35 mouse cellular contexts compared by ENCODE assay signal in the genomic region with DNA sequence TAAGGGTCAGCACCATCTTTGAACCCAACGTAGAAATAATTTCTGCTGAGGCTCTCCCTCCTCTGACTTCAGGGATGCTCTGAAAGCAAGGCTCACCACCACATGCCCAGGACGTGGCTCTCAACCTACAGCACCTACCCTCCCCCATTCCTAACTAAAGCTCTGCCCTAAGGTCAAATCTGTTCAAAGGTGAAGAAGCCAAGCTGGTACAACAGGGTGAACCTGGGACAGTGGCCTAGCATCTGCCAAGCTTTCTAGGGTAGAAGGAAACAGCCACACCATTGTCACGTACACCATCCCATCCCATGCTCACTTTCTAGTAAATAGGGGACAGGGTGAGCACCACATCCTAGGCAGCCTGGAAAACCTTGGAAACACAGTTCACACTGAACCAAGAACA. TPM values are rescaled to one million over a fixed set of nuclear protein-coding genes. Genes with fewer than 3 reads are reported as not detected.
"Had no signal": no experiment of that assay in that cellular context is flagged by ENCODE, and none has a peak within 500 bp of the region (broad histone marks: within the 10 kb centered on the region; RNA-seq: fewer than 3 reads in every experiment).

No protein-coding gene starts in this region.

- H3K4me2 ChIP-seq: embryonic facial prominence, embryonic 12.5 days; embryonic facial prominence, embryonic 13.5 days; embryonic facial prominence, embryonic 15.5 days; forebrain, embryonic 12.5 days; forebrain, embryonic 13.5 days; forebrain, embryonic 15.5 days had no signal

- H3K4me3 ChIP-seq: embryonic facial prominence, embryonic 10.5 days; embryonic facial prominence, embryonic 12.5 days; embryonic facial prominence, embryonic 13.5 days; embryonic facial prominence, embryonic 15.5 days; erythroblast, embryonic 14.5 days; forebrain, embryonic 10.5 days; forebrain, embryonic 12.5 days; forebrain, embryonic 13.5 days; forebrain, embryonic 15.5 days; gastrocnemius, adult 2 months; heart, adult 2 months had no signal

- H3K27ac ChIP-seq: embryonic facial prominence, embryonic 10.5 days; embryonic facial prominence, embryonic 12.5 days; embryonic facial prominence, embryonic 13.5 days; embryonic facial prominence, embryonic 15.5 days; forebrain, embryonic 10.5 days; forebrain, embryonic 12.5 days; forebrain, embryonic 13.5 days; forebrain, embryonic 15.5 days; gastrocnemius, adult 2 months; heart, adult 2 months had no signal

- DNase-seq: cerebellum, adult 2 months; cerebellum, adult 8-10 months; cerebellum, adult 9-10 months; cerebellum, adult 9-11 months; cerebellum, postnatal 10 days; cerebellum, postnatal 14 days; cerebellum, postnatal 25 days; cerebellum, postnatal 36 days; embryo, embryonic 11 days; forebrain, postnatal 0 days; gastrocnemius, adult 2 months; gastrocnemius, postnatal 10 days; gastrocnemius, postnatal 14 days; gastrocnemius, postnatal 25 days; gastrocnemius, postnatal 36 days; heart, adult 11 months; heart, adult 18-20 months; heart, adult 2 months had no signal

- ATAC-seq: forebrain, embryonic 13.5 days; forebrain, embryonic 14.5 days; forebrain, embryonic 15.5 days; forebrain, embryonic 16.5 days; forebrain, postnatal 0 days had no signal

- H3K27me3 ChIP-seq: embryonic facial prominence, embryonic 12.5 days; embryonic facial prominence, embryonic 13.5 days; embryonic facial prominence, embryonic 15.5 days; forebrain, embryonic 12.5 days; forebrain, embryonic 13.5 days; forebrain, embryonic 15.5 days had no signal

- H3K9me3 ChIP-seq: embryonic facial prominence, embryonic 10.5 days; embryonic facial prominence, embryonic 12.5 days; embryonic facial prominence, embryonic 13.5 days; embryonic facial prominence, embryonic 15.5 days; forebrain, embryonic 10.5 days; forebrain, embryonic 12.5 days; forebrain, embryonic 13.5 days; forebrain, embryonic 15.5 days had no signal

- H3K4me1 ChIP-seq: embryonic facial prominence, embryonic 15.5 days; forebrain, embryonic 13.5 days; forebrain, embryonic 15.5 days had no signal

- H3K9ac ChIP-seq: embryonic facial prominence, embryonic 12.5 days; embryonic facial prominence, embryonic 13.5 days; embryonic facial prominence, embryonic 15.5 days; forebrain, embryonic 12.5 days; forebrain, embryonic 13.5 days; forebrain, embryonic 15.5 days; forebrain, postnatal 0 days had no signal

RNA-seq across cellular contexts. Expression of a gene that starts 35.2 kb away (rescaled TPM):
- total RNA-seq: common myeloid progenitor, adult 5-6 weeks; forebrain, postnatal 0 days; granulocyte monocyte progenitor cell, adult 5-6 weeks had no signal
- polyA plus RNA-seq: embryonic facial prominence, embryonic 10.5 days; embryonic facial prominence, embryonic 11.5 days; embryonic facial prominence, embryonic 12.5 days; embryonic facial prominence, embryonic 13.5 days; embryonic facial prominence, embryonic 14.5 days; embryonic facial prominence, embryonic 15.5 days; erythroblast, embryonic 14.5 days; forebrain, embryonic 10.5 days; forebrain, embryonic 11.5 days; forebrain, embryonic 12.5 days; forebrain, embryonic 13.5 days; forebrain, embryonic 14.5 days; forebrain, embryonic 15.5 days; forebrain, embryonic 16.5 days; forebrain, postnatal 0 days; gonadal fat pad, adult 2 months; heart, adult 2 months had no signal
